Mouse (Mus musculus) myocyte (in vitro differentiated cells): ENCODE data around the gene Il15ra. TPM values are rescaled to one million over a fixed set of nuclear protein-coding genes. Genes with fewer than 3 reads are reported as not detected.
A peak's percentile ranks its signal among the peaks of the same experiment; 100 is the strongest.
"Not testable (repeated sequence)": the region's sequence is repeated elsewhere in the genome, so short reads cannot be mapped to it uniquely, and the experiment has no call there.

Experiments
- H3K27me3 ChIP-seq: one replicate; pipeline ENCODE4 v1.6.1; 2011; ENCODE audit not compliant: control insufficient read depth, insufficient read depth, insufficient read length
- H3K36me3 ChIP-seq: one replicate; pipeline ENCODE4 v1.6.1; 2011; ENCODE audit not compliant: control insufficient read depth, insufficient read depth
- H3K4me2 ChIP-seq: one replicate; pipeline ENCODE4 v1.6.1; 2011; ENCODE audit warnings: low read depth, control low read depth
- H3K4me3 ChIP-seq: one replicate; pipeline ENCODE4 v1.5.1; 2011; ENCODE audit warnings: mild to moderate bottlenecking, control low read depth, moderate library complexity
- H3K79me2 ChIP-seq: one replicate; pipeline ENCODE4 v1.6.1; 2011; ENCODE audit not compliant: control insufficient read depth, insufficient read depth
- H3ac ChIP-seq: one replicate; pipeline ENCODE4 v1.6.1; 2011; ENCODE audit not compliant: control insufficient read depth, insufficient read length
- CEBPB ChIP-seq: IDR thresholded peaks from 2 replicates; pipeline ENCODE4 v1.6.1; 2011; ENCODE audit warnings: mild to moderate bottlenecking, moderate library complexity; ENCODE audit not compliant: poor library complexity, insufficient read depth, severe bottlenecking
- E2F4 ChIP-seq: IDR thresholded peaks from one replicate; pipeline ENCODE4 v1.6.1; 2011; ENCODE audit warnings: mild to moderate bottlenecking, control low read depth, moderate library complexity; ENCODE audit not compliant: insufficient read depth
- MAX ChIP-seq: IDR thresholded peaks from one replicate; pipeline ENCODE4 v1.6.1; 2011; ENCODE audit warnings: low read depth, mild to moderate bottlenecking, control low read depth
- MYOD1 ChIP-seq, 3 experiments: IDR thresholded peaks; one replicate each; pipeline ENCODE4 v1.6.1; 2011; ENCODE audit warnings: control low read depth in 2 of 3, low read depth in 2 of 3, mild to moderate bottlenecking in 2 of 3, moderate library complexity in 1 of 3; ENCODE audit not compliant: insufficient read length in 2 of 3, control insufficient read depth in 1 of 3
- MYOG ChIP-seq, 3 experiments: IDR thresholded peaks; one replicate each; pipeline ENCODE4 v1.6.1; 2011; ENCODE audit warnings: control low read depth in 2 of 3, low read depth in 2 of 3, mild to moderate bottlenecking in 2 of 3; ENCODE audit not compliant: insufficient read length in 2 of 3, control insufficient read depth in 1 of 3, insufficient read depth in 1 of 3
- POLR2A ChIP-seq: IDR thresholded peaks from one replicate; pipeline ENCODE4 v1.6.1; 2011; ENCODE audit warnings: low read depth, mild to moderate bottlenecking, control low read depth, moderate library complexity; ENCODE audit not compliant: insufficient read length
- POLR2AphosphoS2 ChIP-seq: IDR thresholded peaks from one replicate; pipeline ENCODE4 v1.6.1; 2011; ENCODE audit warnings: low read depth, control low read depth; ENCODE audit not compliant: insufficient read length
- REST ChIP-seq: IDR thresholded peaks from one replicate; pipeline ENCODE4 v1.6.1; 2011; ENCODE audit warnings: mild to moderate bottlenecking, control low read depth, moderate library complexity; ENCODE audit not compliant: insufficient read depth, insufficient read length
- SRF ChIP-seq: IDR thresholded peaks from one replicate; pipeline ENCODE4 v1.6.1; 2011; ENCODE audit warnings: low read depth; ENCODE audit not compliant: control insufficient read depth, insufficient read length
- TCF12 ChIP-seq: IDR thresholded peaks from one replicate; pipeline ENCODE4 v1.6.1; 2011; ENCODE audit warnings: mild to moderate bottlenecking, control low read depth; ENCODE audit not compliant: poor library complexity, insufficient read depth, severe bottlenecking
- TCF3 ChIP-seq: IDR thresholded peaks from one replicate; pipeline ENCODE4 v1.6.1; 2011; ENCODE audit warnings: low read depth, control low read depth; ENCODE audit not compliant: insufficient read length
- USF1 ChIP-seq: IDR thresholded peaks from one replicate; pipeline ENCODE4 v1.6.1; 2011; ENCODE audit warnings: low read depth, mild to moderate bottlenecking, control low read depth, moderate library complexity
- polyA plus RNA-seq: library from polyadenylated mRNA; unstranded; fragments of >200 nt; fragmentation: generic; extraction: Trizol; gene quantifications from one replicate; pipeline ENCODE4 v1.2.1, GENCODE M21; 2012; ENCODE audit warnings: missing spikeins

Gene Il15ra
- polyA plus RNA-seq, 1 experiment = 0.22 TPM

GRCm38 (mm10) chr2:11706030-11706745, 1.1 kb downstream of the Il15ra start:
- H3K36me3 ChIP-seq = no peaks in the 10 kb centered on the region
- no peaks in the 10 kb centered on the region for H3K27me3 ChIP-seq
- H3K4me3 ChIP-seq = peak overlapping the region; percentile 41
- H3K4me2 ChIP-seq = peak overlapping the region; percentile 97
- peak overlapping the region; percentile 9 for H3ac ChIP-seq
- no peaks in the 10 kb centered on the region for H3K79me2 ChIP-seq
- no peak for TF ChIP-seq CEBPB
- TF ChIP-seq USF1 = no peak
- no peak for TF ChIP-seq REST
- no peak for TF ChIP-seq SRF
- TF ChIP-seq TCF3 = no peak
- no peak for TF ChIP-seq MYOD1 (IDR thresholded peaks at IDR 0.05; ENCODE audit: control insufficient read depth in 1 of 3, insufficient read length in 2 of 3, low read depth in 2 of 3)
- no peak for TF ChIP-seq MAX
- no peak for TF ChIP-seq POLR2AphosphoS2

DNA sequence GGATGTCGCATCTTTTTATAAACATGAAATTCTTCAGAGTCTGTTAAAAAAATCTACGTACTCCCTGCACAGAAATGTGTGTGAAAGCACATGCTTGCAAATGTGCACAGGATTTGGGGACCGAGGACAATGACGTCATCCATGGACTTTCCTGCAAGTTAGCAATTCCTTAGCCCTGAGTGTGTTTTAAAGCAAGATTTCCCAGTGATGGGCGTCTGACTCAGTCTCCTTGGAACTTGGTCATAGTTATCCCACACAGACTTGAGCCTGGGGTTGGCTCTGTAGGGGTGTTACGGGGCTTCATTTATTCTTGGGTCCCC, 1.6 kb downstream of the Il15ra start:
- Histone ChIP-seq H3ac (no peak overlapping the region), H3K4me2 (peak overlapping the region; percentile 97), H3K4me3 (peak overlapping the region; percentile 41), H3K27me3 (no peaks in the 10 kb centered on the region), H3K36me3 (no peaks in the 10 kb centered on the region), H3K79me2 (no peaks in the 10 kb centered on the region)
- no peak for TF ChIP-seq CEBPB
- no peak for TF ChIP-seq MAX
- no peak for TF ChIP-seq TCF3

GRCm38 (mm10) chr2:11708538-11708937, 3.4 kb downstream of the Il15ra start:
- Histone ChIP-seq H3K27me3 (no peaks in the 10 kb centered on the region), H3K4me3 (no peak overlapping the region)
- TF ChIP-seq E2F4 (no peak), TCF3 (no peak), POLR2A (no peak)

GRCm38 (mm10) chr2:11710101-11710500, 5.0 kb downstream of the Il15ra start:
- H3K4me2 ChIP-seq, H3ac ChIP-seq, H3K36me3 ChIP-seq, H3K79me2 ChIP-seq, H3K27me3 ChIP-seq, H3K4me3 ChIP-seq: not testable (repeated sequence)

More at GRCm38 (mm10) chr2:11708538-11708937, 3.4 kb downstream of the Il15ra start:
- Histone ChIP-seq H3K4me2 (no peak overlapping the region), H3K36me3 (no peaks in the 10 kb centered on the region), H3K79me2 (no peaks in the 10 kb centered on the region), H3ac (no peak overlapping the region)

DNA sequence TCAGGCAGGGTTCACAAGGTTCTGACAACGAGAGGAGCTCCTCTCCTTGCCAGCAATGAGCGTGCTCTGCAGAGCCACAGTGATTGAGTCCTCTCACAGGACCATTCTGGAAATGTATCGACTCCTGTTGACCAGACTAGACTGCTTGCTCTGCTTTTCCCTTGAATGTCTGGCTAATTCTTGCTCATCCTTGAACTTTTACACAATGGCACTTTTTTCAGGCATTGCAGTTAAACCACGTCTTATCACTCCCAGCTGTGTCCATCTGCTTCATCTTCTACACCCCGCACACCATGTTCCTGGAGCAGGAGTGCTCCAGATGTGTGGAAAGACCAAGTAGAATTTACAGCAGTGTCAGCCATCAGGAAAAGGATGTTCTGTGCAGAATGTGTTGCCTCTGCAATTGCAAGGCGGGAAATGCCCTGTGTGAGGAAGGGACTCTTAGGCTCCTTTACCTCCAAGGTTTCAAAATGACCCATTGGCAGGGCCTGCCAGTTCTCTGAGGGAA, 7.4 kb downstream of the Il15ra start:
- Histone ChIP-seq H3K4me2 (no peak overlapping the region), H3K36me3 (no peaks in the 10 kb centered on the region), H3K27me3 (no peaks in the 10 kb centered on the region), H3K79me2 (no peaks in the 10 kb centered on the region), H3K4me3 (no peak overlapping the region), H3ac (no peak overlapping the region)
- TF ChIP-seq REST (no peak), USF1 (no peak), POLR2A (no peak), TCF12 (no peak), TCF3 (no peak), MYOG (IDR thresholded peaks at IDR 0.05; ENCODE audit: control insufficient read depth in 1 of 3, insufficient read depth in 1 of 3, insufficient read length in 2 of 3, low read depth in 2 of 3) (no peak), POLR2AphosphoS2 (no peak), CEBPB (no peak)

GRCm38 (mm10) chr2:11713021-11713420, 7.9 kb downstream of the Il15ra start:
- no peaks in the 10 kb centered on the region for H3K27me3 ChIP-seq
- H3K79me2 ChIP-seq = no peaks in the 10 kb centered on the region
- no peaks in the 10 kb centered on the region for H3K36me3 ChIP-seq
- H3K4me3 ChIP-seq = no peak overlapping the region
- no peak overlapping the region for H3K4me2 ChIP-seq
- no peak overlapping the region for H3ac ChIP-seq
- no peak for TF ChIP-seq MYOD1 (IDR thresholded peaks at IDR 0.05; ENCODE audit: control insufficient read depth in 1 of 3, insufficient read length in 2 of 3, low read depth in 2 of 3)
- no peak for TF ChIP-seq MAX
- TF ChIP-seq TCF3 = no peak
- TF ChIP-seq REST = no peak
- TF ChIP-seq CEBPB = no peak
- TF ChIP-seq MYOG (IDR thresholded peaks at IDR 0.05; ENCODE audit: control insufficient read depth in 1 of 3, insufficient read depth in 1 of 3, insufficient read length in 2 of 3, low read depth in 2 of 3) = no peak
- TF ChIP-seq POLR2A = no peak
- TF ChIP-seq POLR2AphosphoS2 = no peak
- TF ChIP-seq SRF = no peak
- TF ChIP-seq USF1 = no peak
- no peak for TF ChIP-seq TCF12
- no peak for TF ChIP-seq E2F4
